Mouse (Mus musculus): ENCODE data around the gene Arhgap45. TPM values are rescaled to one million over a fixed set of nuclear protein-coding genes. Genes with fewer than 3 reads are reported as not detected.

Arhgap45 gene
- polyA plus RNA-seq (2012; fragmentation: generic; extraction: Trizol): 0.53 TPM

DNA sequence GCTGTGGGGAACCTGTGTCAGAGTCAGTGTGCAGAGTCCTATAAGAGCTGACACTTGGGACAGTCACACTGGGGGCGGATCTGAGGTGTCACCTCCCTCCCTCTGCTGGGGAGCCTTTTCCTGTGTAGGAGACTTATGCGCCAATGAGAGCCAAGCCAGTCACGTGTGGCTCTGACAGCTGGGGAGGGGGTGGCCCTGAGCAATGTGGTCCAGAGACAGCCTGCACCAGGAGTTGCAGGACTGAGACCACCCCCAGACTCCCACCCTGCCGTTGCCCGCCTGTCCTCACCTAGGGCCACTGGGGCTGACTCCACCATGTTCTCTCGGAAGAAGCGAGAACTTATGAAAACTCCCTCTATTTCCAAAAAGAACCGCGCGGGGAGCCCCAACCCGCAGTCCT, at the start of gene Arhgap45:
Gene Arhgap45, plus strand, starts transcription at position 143 of the 400 bp plus-strand sequence.
- no peaks in the 10 kb centered on the region for H3K79me2 ChIP-seq (ENCODE audit: control insufficient read depth, insufficient read depth)
- peaks cover 3% of the 10 kb centered on the region for H3K36me3 ChIP-seq (ENCODE audit: control insufficient read depth, insufficient read depth)
- no peak within 1 kb of the TSS for H3K4me2 ChIP-seq (ENCODE audit: low read depth)
- no peak for TF ChIP-seq SRF (IDR thresholded peaks at IDR 0.05; ENCODE audit: control insufficient read depth, insufficient read length, low read depth)
- no peak for TF ChIP-seq MAX (IDR thresholded peaks at IDR 0.05; ENCODE audit: low read depth)
- no peak for TF ChIP-seq CEBPB (IDR thresholded peaks at IDR 0.05; ENCODE audit: insufficient read depth, poor library complexity, severe bottlenecking)
- TF ChIP-seq MYOD1 (IDR thresholded peaks at IDR 0.05; ENCODE audit: control insufficient read depth in 1 of 3, insufficient read length in 2 of 3, low read depth in 2 of 3): no peak
- no peak for TF ChIP-seq POLR2AphosphoS2 (IDR thresholded peaks at IDR 0.05; ENCODE audit: insufficient read length, low read depth)
- no peak for TF ChIP-seq REST (IDR thresholded peaks at IDR 0.05; ENCODE audit: insufficient read depth, insufficient read length)
- TF ChIP-seq POLR2A (IDR thresholded peaks at IDR 0.05; ENCODE audit: insufficient read length, low read depth): no peak
- no peak for TF ChIP-seq E2F4 (IDR thresholded peaks at IDR 0.05; ENCODE audit: insufficient read depth)
- no peak for TF ChIP-seq TCF12 (IDR thresholded peaks at IDR 0.05; ENCODE audit: insufficient read depth, poor library complexity, severe bottlenecking)
- TF ChIP-seq TCF3 (IDR thresholded peaks at IDR 0.05; ENCODE audit: insufficient read length, low read depth): no peak
- TF ChIP-seq USF1 (IDR thresholded peaks at IDR 0.05; ENCODE audit: low read depth): no peak
- TF ChIP-seq MYOG (IDR thresholded peaks at IDR 0.05; ENCODE audit: control insufficient read depth in 1 of 3, insufficient read depth in 1 of 3, insufficient read length in 2 of 3, low read depth in 2 of 3): no peak
- H3K4me3 ChIP-seq: no peak within 1 kb of the TSS
- H3K27me3 ChIP-seq (ENCODE audit: control insufficient read depth, insufficient read depth, insufficient read length): no peaks in the 10 kb centered on the region
- H3ac ChIP-seq (ENCODE audit: control insufficient read depth, insufficient read length): no peak within 1 kb of the TSS

GRCm38 (mm10) chr10:79966886-79967400, 49.5 kb upstream of the Arhgap45 start:
- Histone ChIP-seq H3K36me3 (ENCODE audit: control insufficient read depth, insufficient read depth) (peaks cover 4% of the 10 kb centered on the region), H3K79me2 (ENCODE audit: control insufficient read depth, insufficient read depth) (no peaks in the 10 kb centered on the region), H3K4me2 (ENCODE audit: low read depth) (no peak overlapping the region), H3ac (ENCODE audit: control insufficient read depth, insufficient read length) (no peak overlapping the region), H3K4me3 (no peak overlapping the region), H3K27me3 (ENCODE audit: control insufficient read depth, insufficient read depth, insufficient read length) (peaks cover 8% of the 10 kb centered on the region)
- no peak for TF ChIP-seq POLR2A (IDR thresholded peaks at IDR 0.05; ENCODE audit: insufficient read length, low read depth)
- no peak for TF ChIP-seq USF1 (IDR thresholded peaks at IDR 0.05; ENCODE audit: low read depth)
- no peak for TF ChIP-seq MYOG (IDR thresholded peaks at IDR 0.05; ENCODE audit: control insufficient read depth in 1 of 3, insufficient read depth in 1 of 3, insufficient read length in 2 of 3, low read depth in 2 of 3)
- no peak for TF ChIP-seq TCF3 (IDR thresholded peaks at IDR 0.05; ENCODE audit: insufficient read length, low read depth)
- TF ChIP-seq SRF (IDR thresholded peaks at IDR 0.05; ENCODE audit: control insufficient read depth, insufficient read length, low read depth): no peak
- TF ChIP-seq TCF12 (IDR thresholded peaks at IDR 0.05; ENCODE audit: insufficient read depth, poor library complexity, severe bottlenecking): no peak
- TF ChIP-seq E2F4 (IDR thresholded peaks at IDR 0.05; ENCODE audit: insufficient read depth): no peak
- TF ChIP-seq REST (IDR thresholded peaks at IDR 0.05; ENCODE audit: insufficient read depth, insufficient read length): no peak

DNA sequence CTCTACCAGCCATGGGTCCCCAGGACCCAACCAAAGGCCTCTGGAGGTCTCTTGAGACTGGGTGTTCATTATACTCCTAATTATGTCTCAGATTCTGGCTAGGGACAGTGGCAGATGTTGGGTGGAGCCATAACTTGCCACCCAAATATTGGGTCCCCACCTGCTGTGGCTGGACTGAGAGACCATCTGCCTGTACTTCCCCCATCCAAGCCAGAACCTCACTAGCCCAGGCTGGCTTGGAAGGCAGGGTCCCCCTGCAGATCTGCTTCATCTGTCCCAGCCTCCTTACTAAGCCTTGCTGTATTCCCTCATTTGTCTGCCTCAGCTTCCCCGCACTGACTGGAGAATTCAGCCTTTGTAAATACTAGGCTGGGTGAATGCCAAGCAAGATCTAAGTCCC, 48.3 kb upstream of the Arhgap45 start:
- peaks cover 4% of the 10 kb centered on the region for H3K36me3 ChIP-seq (ENCODE audit: control insufficient read depth, insufficient read depth)
- no peak overlapping the region for H3K4me3 ChIP-seq
- no peak overlapping the region for H3K4me2 ChIP-seq (ENCODE audit: low read depth)
- TF ChIP-seq MAX (IDR thresholded peaks at IDR 0.05; ENCODE audit: low read depth): no peak
- TF ChIP-seq MYOD1 (IDR thresholded peaks at IDR 0.05; ENCODE audit: control insufficient read depth in 1 of 3, insufficient read length in 2 of 3, low read depth in 2 of 3): peak in 1 of 3 experiments; percentile 24
- no peak overlapping the region for H3ac ChIP-seq (ENCODE audit: control insufficient read depth, insufficient read length)
- peaks cover 8% of the 10 kb centered on the region for H3K27me3 ChIP-seq (ENCODE audit: control insufficient read depth, insufficient read depth, insufficient read length)
- no peaks in the 10 kb centered on the region for H3K79me2 ChIP-seq (ENCODE audit: control insufficient read depth, insufficient read depth)

GRCm38 (mm10) chr10:79969124-79969568, 47.3 kb upstream of the Arhgap45 start:
- peaks cover 4% of the 10 kb centered on the region for H3K36me3 ChIP-seq (ENCODE audit: control insufficient read depth, insufficient read depth)
- peaks cover 8% of the 10 kb centered on the region for H3K27me3 ChIP-seq (ENCODE audit: control insufficient read depth, insufficient read depth, insufficient read length)
- H3K79me2 ChIP-seq (ENCODE audit: control insufficient read depth, insufficient read depth): no peaks in the 10 kb centered on the region
- H3ac ChIP-seq (ENCODE audit: control insufficient read depth, insufficient read length): no peak overlapping the region
- no peak overlapping the region for H3K4me2 ChIP-seq (ENCODE audit: low read depth)
- H3K4me3 ChIP-seq: no peak overlapping the region
- no peak for TF ChIP-seq USF1 (IDR thresholded peaks at IDR 0.05; ENCODE audit: low read depth)
- no peak for TF ChIP-seq POLR2A (IDR thresholded peaks at IDR 0.05; ENCODE audit: insufficient read length, low read depth)
- TF ChIP-seq SRF (IDR thresholded peaks at IDR 0.05; ENCODE audit: control insufficient read depth, insufficient read length, low read depth): no peak
- peak in 1 of 3 experiments; percentile 36 for TF ChIP-seq MYOG (IDR thresholded peaks at IDR 0.05; ENCODE audit: control insufficient read depth in 1 of 3, insufficient read depth in 1 of 3, insufficient read length in 2 of 3, low read depth in 2 of 3)
- no peak for TF ChIP-seq REST (IDR thresholded peaks at IDR 0.05; ENCODE audit: insufficient read depth, insufficient read length)
- TF ChIP-seq MAX (IDR thresholded peaks at IDR 0.05; ENCODE audit: low read depth): no peak
- no peak for TF ChIP-seq CEBPB (IDR thresholded peaks at IDR 0.05; ENCODE audit: insufficient read depth, poor library complexity, severe bottlenecking)
- TF ChIP-seq TCF12 (IDR thresholded peaks at IDR 0.05; ENCODE audit: insufficient read depth, poor library complexity, severe bottlenecking): no peak
- no peak for TF ChIP-seq E2F4 (IDR thresholded peaks at IDR 0.05; ENCODE audit: insufficient read depth)
- peak in 1 of 3 experiments; percentile 21 for TF ChIP-seq MYOD1 (IDR thresholded peaks at IDR 0.05; ENCODE audit: control insufficient read depth in 1 of 3, insufficient read length in 2 of 3, low read depth in 2 of 3)
- no peak for TF ChIP-seq TCF3 (IDR thresholded peaks at IDR 0.05; ENCODE audit: insufficient read length, low read depth)
- TF ChIP-seq POLR2AphosphoS2 (IDR thresholded peaks at IDR 0.05; ENCODE audit: insufficient read length, low read depth): no peak

All from myocyte (in vitro differentiated cells).